Mouse (Mus musculus) gastrocnemius, adult 18-20 months (tissue): ENCODE results near the gene Ovch2. TPM values are rescaled to one million over a fixed set of nuclear protein-coding genes. Genes with fewer than 3 reads are reported as not detected.
"Not testable (repeated sequence)": the region's sequence is repeated elsewhere in the genome, so short reads cannot be mapped to it uniquely, and the experiment has no call there.

ENCODE experiments used
- DNase-seq: peaks from one replicate; pipeline ENCODE4 v3.0.0; 2021; ENCODE audit warnings: low spot score
- long read RNA-seq, 2 experiments: library from polyadenylated mRNA; stranded (forward); transcript quantifications; one replicate each; pipeline ENCODE4 v2.0.0; 2021
- total RNA-seq, 2 experiments: library from RNA; stranded (reverse); gene quantifications; 2 replicates each; pipeline ENCODE4 v1.2.3; 2021

Gene Ovch2
- not detected for total RNA-seq
- long read RNA-seq, experiment 1 = 0 reads
- long read RNA-seq, experiment 2 = 0 reads

DNA sequence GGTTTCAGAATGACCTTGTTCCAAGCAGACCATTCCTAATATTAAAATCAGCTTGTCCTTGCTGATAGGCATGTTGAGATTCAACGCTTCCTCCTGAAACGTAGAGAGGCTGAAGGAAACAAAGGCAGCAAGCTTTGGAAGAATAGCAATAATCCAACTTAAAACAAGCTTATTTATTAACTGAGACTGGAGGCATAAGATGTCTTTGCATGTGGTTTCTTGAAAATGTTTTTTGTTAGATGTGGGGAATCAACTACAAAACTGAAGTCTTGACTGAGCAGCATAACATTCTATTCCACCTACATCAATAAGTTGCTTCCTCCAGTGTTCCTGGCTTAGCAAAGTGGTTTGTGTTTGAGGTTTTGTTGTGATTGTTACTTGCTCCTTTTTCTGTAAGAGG is at the start of gene Ovch2:
TSS of gene Ovch2 (minus strand) at position 101 of the 400 bp plus-strand sequence.
- DNase-seq = no peak

DNA sequence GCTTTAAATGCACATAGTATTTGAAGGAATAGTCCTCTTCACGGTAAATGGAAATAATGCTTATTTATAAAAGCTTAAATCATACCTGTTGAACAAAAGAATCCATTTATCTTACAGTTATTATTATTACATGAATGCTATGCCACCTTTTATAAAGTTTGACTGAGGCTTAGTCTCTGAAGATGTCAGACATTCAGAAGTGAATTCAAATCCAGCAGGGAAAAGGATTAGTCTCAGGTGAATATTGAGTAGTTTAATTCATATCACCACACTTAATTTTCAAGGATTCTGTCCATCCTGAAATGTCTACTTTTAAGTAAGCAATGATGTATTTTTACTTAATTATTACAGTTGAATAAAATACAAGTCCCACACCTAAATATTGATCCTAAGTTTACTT is 46.4 kb upstream of the Ovch2 start, which contains the start of gene Olfr470:
TSS of gene Olfr470 (minus strand) at position 101 of the 400 bp plus-strand sequence.
- not testable (repeated sequence) for DNase-seq

DNA sequence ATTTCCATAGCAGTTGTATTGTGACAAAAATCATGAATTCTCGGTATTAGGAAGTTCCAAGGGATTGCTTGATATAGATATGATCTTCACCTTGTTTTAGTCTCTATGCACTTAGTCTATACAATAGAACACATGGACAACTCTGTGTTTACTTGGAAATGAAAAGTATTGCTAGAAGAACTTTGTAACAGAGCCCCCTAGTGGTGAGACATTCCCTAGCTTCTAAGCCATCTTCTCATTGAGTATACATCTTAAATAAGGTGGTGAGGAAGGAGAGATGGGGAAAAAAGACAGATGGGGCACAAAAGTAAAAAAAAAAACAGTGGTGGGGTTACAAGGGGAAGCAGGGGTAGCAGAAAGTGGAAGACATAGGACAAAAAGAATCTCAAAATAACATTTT is 40.7 kb upstream of the Ovch2 start:
- DNase-seq = no peak

DNA sequence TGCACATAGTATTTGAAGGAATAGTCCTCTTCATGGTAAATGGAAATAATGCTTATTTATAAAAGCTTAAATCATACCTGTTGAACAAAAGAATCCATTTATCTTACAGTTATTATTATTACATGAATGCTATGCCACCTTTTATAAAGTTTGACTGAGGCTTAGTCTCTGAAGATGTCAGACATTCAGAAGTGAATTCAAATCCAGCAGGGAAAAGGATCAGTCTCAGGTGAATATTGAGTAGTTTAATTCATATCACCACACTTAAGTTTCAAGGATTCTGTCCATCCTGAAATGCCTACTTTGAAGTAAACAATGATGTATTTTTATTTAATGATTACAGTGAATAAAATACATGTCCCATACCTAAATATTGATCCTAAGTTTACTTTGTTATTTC is 24.4 kb upstream of the Ovch2 start, which contains the start of gene Olfr469:
TSS of gene Olfr469 (minus strand) at position 101 of the 400 bp plus-strand sequence.
- not testable (repeated sequence) for DNase-seq

DNA sequence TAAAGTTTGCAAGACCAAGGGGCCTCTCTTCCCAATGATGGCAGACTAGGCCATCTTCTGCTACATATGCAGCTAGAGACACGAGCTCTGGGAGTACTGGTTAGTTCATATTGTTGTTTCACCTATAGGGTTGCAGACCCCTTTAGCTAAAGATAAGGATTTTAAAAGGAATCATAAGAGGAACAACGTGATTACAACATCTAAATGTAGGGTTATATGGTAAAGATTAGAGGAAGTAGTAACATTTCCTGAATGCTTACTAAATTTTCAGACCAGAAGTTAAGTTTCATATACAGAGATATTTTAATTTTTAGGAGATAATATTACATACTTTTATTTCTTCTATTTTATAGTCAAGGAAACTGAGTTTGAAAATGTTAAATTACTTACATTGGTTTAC is 22.9 kb upstream of the Ovch2 start:
- DNase-seq = not testable (repeated sequence)

DNA sequence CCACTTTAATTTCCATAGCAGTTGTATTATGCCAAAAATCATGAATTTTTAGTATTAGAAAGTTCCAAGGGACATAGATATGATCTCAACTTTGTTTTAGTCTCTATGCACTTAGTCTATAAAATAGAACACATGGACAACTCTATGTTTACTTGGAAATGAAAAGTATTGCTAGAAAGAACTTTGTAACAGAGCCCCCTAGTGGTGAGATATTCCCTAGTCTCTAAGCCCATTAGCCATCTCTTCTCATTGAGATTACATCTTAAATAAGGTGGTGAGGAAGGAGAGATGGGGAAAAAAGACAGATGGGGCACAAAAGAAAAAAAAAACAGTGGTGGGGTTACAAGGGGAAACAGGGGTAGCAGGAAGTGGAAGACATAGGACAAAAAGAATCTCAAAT is 18.4 kb upstream of the Ovch2 start:
- no peak for DNase-seq

DNA sequence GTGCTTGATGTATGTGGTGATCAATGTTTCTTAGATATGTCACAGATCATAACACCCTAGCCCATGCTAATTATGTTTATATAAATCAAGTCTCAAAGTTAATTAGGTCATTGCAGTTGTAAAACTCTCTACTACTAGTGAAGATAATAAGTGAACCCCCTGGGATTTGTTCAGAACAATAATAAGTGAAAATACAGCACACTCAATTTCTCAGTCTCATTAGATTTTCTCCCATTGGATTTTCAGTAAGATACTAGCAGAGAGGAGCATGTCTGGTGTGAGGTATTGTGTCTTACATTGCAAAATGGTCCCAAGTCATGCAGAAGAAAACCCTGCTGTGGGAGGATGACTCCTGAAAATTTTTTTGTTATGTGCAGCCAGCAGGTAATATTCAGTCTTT is 11.0 kb upstream of the Ovch2 start, which contains the start of gene Olfr467:
TSS of gene Olfr467 (plus strand) at position 301 of the 400 bp plus-strand sequence.
- DNase-seq = no peak

DNA sequence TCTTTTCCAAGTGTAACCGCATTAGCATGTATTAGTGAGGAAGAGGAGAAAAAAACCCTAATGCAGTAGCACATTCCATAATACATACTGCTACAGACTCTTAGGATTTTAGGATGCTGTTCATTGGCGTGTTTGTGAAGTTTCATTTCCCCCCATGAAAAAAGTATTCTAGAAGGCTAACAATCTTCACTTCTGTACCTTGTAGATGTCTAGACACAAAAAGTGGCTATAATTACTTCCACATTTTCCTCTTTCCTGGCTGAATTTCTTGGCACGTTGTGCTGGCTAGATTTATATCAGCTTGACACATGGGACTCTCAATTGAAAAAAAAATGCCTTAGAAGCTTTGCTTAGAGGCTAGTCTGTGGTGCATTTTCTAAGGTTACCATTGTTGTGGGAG is 1.1 kb upstream of the Ovch2 start:
- no peak for DNase-seq

DNA sequence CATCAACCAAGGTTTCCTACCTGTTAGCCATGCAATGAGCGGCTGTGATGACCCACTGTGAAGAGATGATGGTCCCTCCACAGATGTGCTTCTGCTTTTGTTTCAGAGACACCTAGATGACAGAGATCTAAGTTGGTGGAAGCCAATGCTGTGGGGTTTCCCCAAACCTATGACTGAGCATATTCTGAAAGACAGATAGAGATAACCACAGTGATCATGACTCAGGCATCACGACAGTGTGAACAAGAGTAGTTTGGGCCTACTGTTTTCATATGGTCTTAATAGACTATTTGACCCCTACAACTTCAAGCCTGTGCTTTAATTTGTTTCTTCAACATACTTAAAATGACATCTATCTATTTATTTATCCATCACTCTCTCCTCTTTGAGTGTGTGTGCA is 4.5 kb downstream of the Ovch2 start:
- DNase-seq = no peak

DNA sequence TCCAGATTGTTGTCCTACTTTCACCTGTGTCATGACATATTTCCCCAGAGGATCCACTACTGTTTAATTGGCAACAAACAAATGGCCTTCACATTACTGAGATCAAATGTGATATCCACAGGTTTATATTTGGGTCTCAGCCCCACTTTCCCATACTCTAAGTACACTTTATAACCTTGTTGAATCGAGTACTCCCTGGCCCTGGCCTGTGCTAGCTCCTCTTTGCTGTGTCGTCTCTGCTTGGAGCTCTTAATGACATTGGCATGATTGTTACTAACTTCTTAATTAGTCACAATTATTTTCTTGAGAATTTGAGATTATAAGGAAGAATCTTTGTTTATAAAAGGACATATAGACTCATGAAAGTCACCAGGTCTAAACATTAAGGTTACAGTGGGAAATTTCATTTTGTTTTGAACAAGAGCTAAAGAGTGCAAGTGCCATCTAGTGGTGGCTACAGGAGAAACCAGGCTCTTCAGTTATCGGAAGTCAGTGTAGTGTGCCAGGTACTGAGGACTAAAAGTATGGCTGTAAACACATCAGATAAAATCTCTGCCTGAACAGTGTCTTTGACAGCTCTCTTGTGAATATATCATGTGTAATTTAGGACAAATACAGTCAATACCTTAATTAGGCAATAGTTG is 12.9 kb downstream of the Ovch2 start:
- no peak for DNase-seq

DNA sequence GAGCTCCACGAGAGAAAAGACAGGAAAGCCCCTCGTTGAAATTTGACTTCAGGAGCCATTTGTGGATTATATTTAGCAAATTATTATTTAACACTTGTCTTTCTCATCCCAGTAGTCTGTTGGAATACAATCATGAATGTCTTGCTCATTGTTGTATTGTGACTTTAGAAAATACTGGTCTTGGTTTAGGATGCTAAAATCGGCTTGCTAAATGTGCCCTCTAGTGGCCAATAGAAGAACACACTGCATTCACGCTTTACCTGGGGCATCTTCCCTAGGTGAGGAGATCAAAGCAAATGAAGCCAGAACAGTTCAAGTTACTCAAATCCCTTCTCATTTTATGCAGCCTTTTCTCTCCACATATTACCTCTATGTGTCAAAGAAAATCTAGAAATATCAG is 21.4 kb downstream of the Ovch2 start:
- DNase-seq = no peak

DNA sequence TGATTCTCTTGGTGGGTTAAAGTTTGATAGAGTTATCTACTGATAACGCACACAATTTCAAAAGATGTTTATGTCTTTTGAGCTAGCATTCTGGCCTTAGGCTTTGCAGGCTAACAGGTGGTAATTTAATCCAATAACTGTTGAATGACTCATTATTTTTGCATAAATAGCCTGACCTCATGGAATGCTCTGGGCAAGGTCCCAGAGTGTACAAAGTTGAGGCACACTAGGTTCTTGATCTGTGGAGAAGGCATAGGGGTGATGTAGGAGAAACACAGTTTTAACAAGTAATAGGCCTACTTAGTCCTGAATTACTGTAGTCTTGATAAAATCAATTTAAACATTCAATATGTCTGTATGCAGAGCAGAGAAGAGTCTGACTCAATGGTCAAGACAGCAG is 22.8 kb downstream of the Ovch2 start:
- DNase-seq = no peak

DNA sequence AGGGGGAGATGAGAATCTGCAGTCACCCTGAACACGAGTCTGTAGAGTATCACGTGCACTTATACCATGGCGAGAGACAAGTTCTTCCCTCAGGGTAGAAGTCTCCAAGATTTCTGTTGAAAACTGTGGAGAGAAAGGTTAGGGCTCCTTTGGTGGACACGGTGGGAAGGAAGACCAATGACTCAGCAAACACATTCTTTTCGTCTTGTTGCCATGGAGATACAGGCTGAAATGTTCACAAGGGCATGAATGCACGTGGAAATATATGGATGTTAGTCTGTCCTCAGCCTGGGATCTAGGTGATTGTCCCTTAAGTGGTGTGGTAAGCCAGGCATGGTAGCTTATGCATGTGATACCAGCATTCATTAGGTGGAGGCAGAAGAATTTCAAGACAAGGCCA is 30.2 kb downstream of the Ovch2 start:
- DNase-seq = no peak

DNA sequence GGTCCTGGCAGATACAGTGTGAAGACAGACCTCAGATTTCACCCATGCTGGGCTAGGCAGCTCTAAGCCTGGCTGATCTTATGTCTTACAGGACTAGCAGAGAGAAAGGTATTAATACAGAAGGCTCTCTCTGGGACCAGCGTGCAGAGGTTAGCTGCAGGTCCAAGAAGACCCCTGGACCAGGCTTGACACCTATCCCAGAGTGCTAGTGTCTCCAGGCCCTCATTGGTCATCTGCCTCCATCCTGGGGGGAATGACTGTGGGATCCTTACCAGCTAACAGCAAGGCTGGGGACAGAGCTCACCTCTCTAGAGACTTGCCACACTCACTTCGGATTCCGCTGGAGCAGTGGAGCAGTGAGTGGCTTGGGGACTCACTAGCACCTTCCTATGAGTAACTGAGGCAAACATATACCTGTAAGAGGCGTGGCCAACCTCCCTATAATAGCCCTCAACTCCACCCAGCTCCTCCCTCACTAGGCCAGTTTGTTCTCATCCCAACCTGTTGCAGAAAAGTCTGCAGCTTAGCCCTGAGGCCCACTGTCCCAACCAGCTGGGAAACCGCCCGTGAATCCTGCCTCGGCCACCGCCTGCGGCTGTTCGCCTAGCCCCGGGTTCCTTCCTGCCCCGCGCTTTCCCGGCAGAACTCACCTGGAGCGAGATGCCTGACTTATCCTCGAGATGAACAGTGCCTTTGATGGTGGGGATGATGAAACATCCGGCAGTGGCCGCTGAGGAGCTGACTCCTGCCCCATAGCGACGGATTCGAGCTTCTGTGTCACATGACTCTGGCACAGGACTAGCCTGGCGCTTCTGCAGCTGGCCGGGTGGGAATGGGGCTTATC is 43.5 kb downstream of the Ovch2 start, which contains the start of gene Cyb5r2:
TSS of gene Cyb5r2 (minus strand) at position 725 of the 844 bp plus-strand sequence.
- DNase-seq = peak; percentile 30

DNA sequence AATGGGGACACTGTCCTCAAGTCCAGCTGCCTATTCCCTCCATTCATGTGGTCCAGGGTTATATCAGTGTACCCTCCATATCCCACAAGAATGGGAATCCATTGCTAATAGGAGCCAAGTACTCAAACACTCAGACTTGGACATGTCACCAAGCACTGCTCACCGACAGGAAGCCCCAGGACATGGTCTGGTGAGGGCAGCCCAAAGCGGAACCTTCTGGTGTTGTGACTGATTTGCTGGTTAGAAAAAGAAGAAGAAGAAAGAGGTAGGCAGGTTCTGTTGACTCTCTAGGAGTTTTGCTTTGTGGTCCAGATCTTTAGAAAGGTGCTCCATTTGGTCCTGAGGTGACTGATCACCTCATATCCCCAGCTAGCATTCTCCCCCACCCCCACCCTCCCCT is 44.3 kb downstream of the Ovch2 start:
- no peak for DNase-seq

DNA sequence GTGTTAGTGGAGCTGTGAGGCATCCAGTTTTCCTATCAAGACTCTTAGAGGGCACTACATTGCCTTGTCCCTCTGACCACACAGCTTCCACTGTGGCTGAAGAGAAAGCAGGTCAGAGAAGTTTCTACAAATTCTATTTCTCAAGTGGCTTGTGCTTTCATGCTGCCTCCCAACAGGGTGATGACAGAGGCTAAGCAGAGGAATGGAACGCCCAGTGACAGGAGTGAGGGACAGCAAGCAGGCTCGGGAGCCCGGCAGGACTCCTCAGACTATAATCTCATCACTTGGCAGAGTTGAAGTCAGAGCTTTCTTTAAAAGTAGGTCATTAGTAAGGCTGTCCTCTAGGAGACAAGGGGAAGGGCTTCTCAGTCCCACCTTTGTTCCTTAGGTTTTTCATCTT is 45.1 kb downstream of the Ovch2 start:
- DNase-seq = no peak

DNA sequence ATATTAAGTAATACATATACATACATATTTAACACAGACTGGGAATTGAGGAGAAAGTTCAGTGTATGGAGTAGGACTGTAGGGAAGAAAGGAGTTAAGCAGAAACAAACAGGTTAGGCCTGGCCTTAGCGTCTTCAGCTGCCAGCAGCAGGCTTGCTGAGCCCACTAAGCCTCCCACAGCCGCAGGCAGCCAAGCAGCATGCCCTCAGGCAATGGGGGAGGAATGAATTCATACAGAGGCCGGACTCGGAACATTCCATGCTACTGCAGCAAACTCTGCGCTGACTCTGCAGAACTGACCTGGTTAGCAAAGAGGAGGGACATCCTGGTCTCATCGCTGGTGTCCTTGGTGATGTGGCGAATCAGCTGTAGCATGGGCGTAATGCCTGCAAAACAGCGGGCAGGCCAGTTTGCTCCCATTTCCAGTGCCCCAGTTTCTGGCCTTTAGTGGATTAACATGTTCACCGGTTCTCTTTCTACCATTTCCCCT is 48.9 kb downstream of the Ovch2 start:
- DNase-seq = no peak

DNA sequence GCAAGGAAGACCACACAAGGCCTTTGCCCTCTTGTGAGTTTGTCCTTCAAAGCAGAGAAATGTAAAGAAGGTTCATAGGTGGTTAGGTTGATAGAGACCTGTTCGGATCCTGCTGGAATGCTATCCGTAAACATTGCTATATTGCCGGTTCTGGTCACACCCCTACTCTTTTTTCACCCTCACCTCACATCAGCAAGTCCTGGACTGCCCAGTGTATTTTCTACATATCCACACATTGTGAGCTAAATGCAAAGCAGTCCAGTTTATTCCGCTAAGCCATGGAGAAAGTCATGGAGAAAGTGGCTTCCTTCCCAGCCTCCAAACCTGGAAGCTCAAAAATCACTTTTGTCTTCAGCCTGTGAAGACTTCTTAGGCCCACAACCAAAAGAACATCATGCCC is 51.3 kb downstream of the Ovch2 start:
- DNase-seq = no peak

DNA sequence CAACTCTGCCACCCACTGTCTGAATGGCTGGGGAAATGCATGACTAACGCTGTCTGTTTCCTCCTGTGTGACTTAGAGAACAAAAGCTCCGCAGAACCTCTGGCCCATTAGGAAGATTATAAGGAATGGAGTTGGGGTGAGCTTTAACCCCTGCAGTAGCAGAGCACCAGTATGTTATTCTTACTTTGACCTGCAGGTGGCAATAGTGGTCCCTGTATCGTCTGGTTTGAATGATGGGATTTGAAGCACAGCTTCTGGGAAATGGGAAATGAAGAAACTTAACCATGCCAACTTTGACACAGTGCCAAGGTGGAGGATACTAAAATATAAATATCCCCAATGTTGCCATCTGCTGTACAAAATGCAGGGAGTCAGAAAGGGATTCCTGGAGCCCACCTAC is 51.7 kb downstream of the Ovch2 start:
- peak; percentile 34 for DNase-seq

DNA sequence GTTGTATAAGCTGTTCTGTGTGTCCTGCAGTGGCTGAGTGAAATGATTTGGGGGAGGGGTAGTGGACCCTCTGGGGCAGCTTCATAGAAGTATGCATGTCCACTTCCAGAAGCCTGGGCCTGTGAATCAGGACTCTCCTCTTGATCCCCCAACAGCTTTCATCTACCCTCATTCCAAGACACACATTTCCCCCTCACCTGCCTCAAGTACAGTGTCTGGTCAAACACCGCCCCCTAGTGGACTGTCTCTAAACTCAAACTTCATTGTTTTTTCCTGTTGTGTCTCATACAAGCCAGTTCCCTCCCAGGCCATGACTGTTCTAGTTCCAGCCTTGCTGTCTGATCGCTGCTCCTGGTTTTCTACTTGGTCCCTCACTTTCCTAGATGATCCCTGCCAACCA is 53.1 kb downstream of the Ovch2 start:
- peak; percentile 64 for DNase-seq

DNA sequence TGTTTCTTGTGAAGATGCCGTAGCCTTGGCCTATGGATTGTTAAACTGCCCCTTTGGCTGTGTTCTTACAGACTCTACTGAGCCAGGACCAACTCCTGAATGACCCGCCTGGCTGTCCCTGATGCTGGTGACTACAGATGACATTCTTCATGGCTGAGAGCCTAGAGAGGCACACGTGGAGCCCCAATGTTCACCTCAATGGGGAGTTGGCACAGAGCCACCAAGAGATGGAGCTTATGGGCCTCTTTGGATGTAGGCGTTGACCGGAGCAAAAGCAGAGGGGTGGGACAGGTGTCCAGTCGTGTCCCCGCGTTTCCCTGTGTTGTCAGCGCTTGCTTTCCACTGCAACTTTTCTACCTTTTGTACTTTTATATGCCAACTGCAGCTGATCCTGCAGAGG is 53.5 kb downstream of the Ovch2 start:
- DNase-seq = no peak

DNA sequence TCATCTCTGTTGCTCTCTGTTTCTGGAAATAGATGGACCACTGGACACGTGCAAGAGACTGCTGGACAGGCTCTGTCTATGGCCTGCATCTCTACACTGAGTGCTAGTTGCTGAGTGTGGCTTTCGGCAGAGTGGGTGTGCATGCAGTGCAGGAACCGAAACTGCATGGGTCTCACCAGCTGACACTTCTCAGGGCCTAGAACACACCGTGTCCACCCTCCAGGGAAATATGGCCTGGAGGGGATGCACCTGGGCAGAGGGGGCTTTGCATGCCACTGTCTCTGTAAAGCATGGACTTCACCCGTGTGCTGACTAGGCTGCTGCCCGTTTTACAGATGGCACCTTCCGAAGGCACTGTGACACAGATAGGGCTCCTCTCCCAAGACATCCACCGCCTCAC is 55.0 kb downstream of the Ovch2 start:
- DNase-seq = no peak
